Mouse (Mus musculus) ES-E14 (cell line): ENCODE data around the gene Porcn.
A peak's percentile ranks its signal among the peaks of the same experiment; 100 is the strongest.

Source experiments
- CHD2 ChIP-seq: IDR thresholded peaks from 2 replicates; pipeline ENCODE4 v1.6.1; 2014; ENCODE audit warnings: mild to moderate bottlenecking, low read depth, low read length, inconsistent platforms
- HCFC1 ChIP-seq: IDR thresholded peaks from 2 replicates; pipeline ENCODE4 v1.6.1; 2012; ENCODE audit warnings: low read length, inconsistent platforms, borderline replicate concordance; ENCODE audit not compliant: insufficient read depth
- MAFK ChIP-seq: IDR thresholded peaks from 2 replicates; pipeline ENCODE4 v1.6.1; 2014; ENCODE audit warnings: mild to moderate bottlenecking, low read depth, low read length, inconsistent platforms; ENCODE audit not compliant: insufficient read depth
- ZC3H11A ChIP-seq: IDR thresholded peaks from 2 replicates; pipeline ENCODE4 v1.6.1; 2012; ENCODE audit warnings: low read depth, mild to moderate bottlenecking, inconsistent platforms, low read length, borderline replicate concordance
- ZNF384 ChIP-seq: IDR thresholded peaks from 2 replicates; pipeline ENCODE4 v1.6.1; 2012; ENCODE audit warnings: low read depth, low read length, inconsistent platforms

DNA sequence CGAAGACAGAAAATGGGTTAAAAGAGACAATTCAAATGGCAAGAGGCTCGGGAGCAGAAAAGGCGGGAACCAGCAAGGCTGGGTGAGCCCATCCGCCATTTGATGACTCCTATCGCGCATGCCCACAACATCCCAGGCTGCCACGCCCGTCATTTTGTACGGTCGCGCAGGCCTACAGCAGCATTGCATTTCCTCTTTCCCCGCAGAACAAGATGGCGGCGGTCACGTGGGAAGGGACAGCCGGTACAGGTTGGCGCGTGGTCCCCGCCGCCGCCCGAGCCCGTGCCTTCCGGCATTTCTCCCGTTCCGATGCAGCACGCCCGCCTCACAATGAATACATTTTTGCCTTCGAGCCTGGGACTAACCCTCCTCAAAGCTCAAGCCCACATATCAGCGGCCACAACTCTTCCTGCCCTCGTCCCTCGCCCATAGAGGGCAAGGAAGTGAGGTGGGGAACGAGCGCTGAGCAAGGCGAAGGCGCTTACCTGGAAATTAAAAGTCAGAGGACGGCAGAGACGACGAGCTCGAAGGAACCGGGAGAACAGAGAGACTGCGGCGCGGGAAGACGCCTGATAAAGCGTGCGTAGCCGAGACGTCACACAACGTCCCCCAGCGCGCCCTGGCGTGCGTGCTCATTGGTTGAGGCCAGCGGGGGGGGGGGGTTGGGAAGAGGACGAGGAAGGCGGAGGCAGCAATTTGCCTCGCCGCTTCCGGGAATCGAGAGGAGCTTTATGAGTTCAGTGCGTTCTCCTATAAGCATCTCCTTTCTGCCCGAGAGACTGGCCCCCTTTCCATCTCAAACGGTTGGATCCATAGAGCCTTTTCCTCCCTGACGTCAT is 61.0 kb downstream of the Porcn start, which contains the start of gene Rbm3:
- TF ChIP-seq ZNF384 (no peak), MAFK (no peak), HCFC1 (peak; percentile 57; the same call in 1 of the 2 replicates), ZC3H11A (no peak), CHD2 (no peak)
